ENCODE assay signal across 24 mouse cellular contexts in genomic region chr14:29575551-29575950, GRCm38 (mm10).
DNase-seq lines count a peak whose midpoint lies in the region; ATAC-seq and TF ChIP-seq lines count a peak whose summit lies in the region.
"Had no signal": no experiment of that assay in that cellular context is flagged by ENCODE, and none has a peak within 500 bp of the region (broad histone marks: within the 10 kb centered on the region; RNA-seq: fewer than 3 reads in every experiment).

No protein-coding gene starts in this region.

- no peaks in the 10 kb centered on the region for H3K36me3 ChIP-seq in kidney, embryonic 16.5 days (ENCODE audit: insufficient read depth, low read length)
- H3K36me3 ChIP-seq: heart, embryonic 12.5 days; heart, embryonic 15.5 days; hindbrain, embryonic 10.5 days; hindbrain, embryonic 13.5 days had no signal

- no peak overlapping the region for H3K4me3 ChIP-seq in layer of hippocampus, adult 2 months
- no peak overlapping the region for H3K4me3 ChIP-seq in kidney, embryonic 16.5 days (ENCODE audit: low read length)
- H3K4me3 ChIP-seq: heart, embryonic 12.5 days; heart, embryonic 15.5 days; hindbrain, embryonic 10.5 days; hindbrain, embryonic 13.5 days had no signal

- H3K4me1 ChIP-seq in kidney, embryonic 16.5 days (ENCODE audit: insufficient read depth, low read length), result no peaks in the 10 kb centered on the region
- H3K4me1 ChIP-seq: heart, embryonic 12.5 days; heart, embryonic 15.5 days; hindbrain, embryonic 10.5 days; hindbrain, embryonic 13.5 days had no signal

- H3K9ac ChIP-seq in kidney, embryonic 16.5 days (replicated peaks; ENCODE audit: low read length), result no peak overlapping the region
- H3K9ac ChIP-seq: forebrain, postnatal 0 days; heart, embryonic 12.5 days; heart, embryonic 15.5 days; hindbrain, embryonic 13.5 days had no signal

- 65% methylated on average over 5 of the region's 5 CpGs for WGBS in kidney, embryonic 16.5 days

- H3K4me2 ChIP-seq in kidney, embryonic 16.5 days (replicated peaks; ENCODE audit: low read depth, low read length), result no peak overlapping the region
- H3K4me2 ChIP-seq: heart, embryonic 12.5 days; heart, embryonic 15.5 days; hindbrain, embryonic 13.5 days had no signal

- no peaks in the 10 kb centered on the region for H3K9me3 ChIP-seq in kidney, embryonic 16.5 days (ENCODE audit: low read length)
- H3K9me3 ChIP-seq: heart, embryonic 12.5 days; heart, embryonic 15.5 days; hindbrain, embryonic 10.5 days; hindbrain, embryonic 13.5 days had no signal

- peak; percentile 85 for ATAC-seq in frontal cortex, adult (ENCODE audit: low TSS enrichment)
- ATAC-seq in kidney, embryonic 16.5 days (ENCODE audit: low FRiP score, low TSS enrichment), result no peak
- ATAC-seq: activated CD4-positive, CD25-positive, alpha-beta regulatory T cell, adult 4 months; forebrain, embryonic 14.5 days; forebrain, postnatal 0 days; hindbrain, embryonic 16.5 days had no signal

- no peak for DNase-seq in frontal cortex, postnatal 14 days (ENCODE audit: low spot score in 2 of 2)
- peak in 1 of 2 experiments; percentile 50 for DNase-seq in layer of hippocampus, adult 2 months (ENCODE audit: low spot score in 2 of 2)
- no peak for DNase-seq in layer of hippocampus, postnatal 10 days (ENCODE audit: low spot score in 2 of 2)
- peak; percentile 16 for DNase-seq in right cerebral cortex, adult 18-20 months
- DNase-seq in right cerebral cortex, postnatal 10 days (ENCODE audit: low spot score in 2 of 2), result no peak
- DNase-seq: adrenal gland, adult 8-10 months; adrenal gland, postnatal 25 days; cerebellum, adult 18-20 months; cerebellum, adult 9-10 months; cerebellum, postnatal 14 days; forebrain, postnatal 0 days; gastrocnemius, postnatal 25 days; heart, adult 18-20 months; heart, postnatal 10 days; heart, postnatal 36 days had no signal

- no peaks in the 10 kb centered on the region for H3K27me3 ChIP-seq in kidney, embryonic 16.5 days (ENCODE audit: insufficient read depth, low read length)
- H3K27me3 ChIP-seq: heart, embryonic 12.5 days; heart, embryonic 15.5 days; hindbrain, embryonic 13.5 days had no signal

- TF ChIP-seq CTCF in layer of hippocampus, adult 2 months (conservative IDR thresholded peaks at IDR 0.05), result no peak

- peak overlapping the region; percentile 43; the same call in 1 of the 2 replicates for H3K27ac ChIP-seq in layer of hippocampus, adult 2 months
- H3K27ac ChIP-seq in kidney, embryonic 16.5 days (ENCODE audit: low read length), result no peak overlapping the region
- H3K27ac ChIP-seq: heart, embryonic 15.5 days; hindbrain, embryonic 10.5 days; hindbrain, embryonic 13.5 days had no signal
